Mouse (Mus musculus): ENCODE data around the gene Gm45062.

GRCm38 (mm10) chr6:8510864-8511428 lies 251.7 kb downstream of the Gm45062 start:
- TF ChIP-seq CTCF (IDR thresholded peaks at IDR 0.05; ENCODE audit: low read depth) (no peak), EP300 (IDR thresholded peaks at IDR 0.05; ENCODE audit: low read depth) (no peak)
